Mouse (Mus musculus): ENCODE data around the gene Nmrk1. TPM values are rescaled to one million over a fixed set of nuclear protein-coding genes. Genes with fewer than 3 reads are reported as not detected.

The Nmrk1 gene
- polyA plus RNA-seq, 1 experiment from 2014 or later, result 4.7 TPM

- WGBS, result 75% methylated on average over 5 of the region's 5 CpGs
- no peaks in the 10 kb centered on the region for H3K9me3 ChIP-seq (ENCODE audit: control insufficient read depth)
- no peak for ATAC-seq
Measured at GRCm38 (mm10) chr19:18596876-18597275, 34.9 kb upstream of the Nmrk1 start.

DNA sequence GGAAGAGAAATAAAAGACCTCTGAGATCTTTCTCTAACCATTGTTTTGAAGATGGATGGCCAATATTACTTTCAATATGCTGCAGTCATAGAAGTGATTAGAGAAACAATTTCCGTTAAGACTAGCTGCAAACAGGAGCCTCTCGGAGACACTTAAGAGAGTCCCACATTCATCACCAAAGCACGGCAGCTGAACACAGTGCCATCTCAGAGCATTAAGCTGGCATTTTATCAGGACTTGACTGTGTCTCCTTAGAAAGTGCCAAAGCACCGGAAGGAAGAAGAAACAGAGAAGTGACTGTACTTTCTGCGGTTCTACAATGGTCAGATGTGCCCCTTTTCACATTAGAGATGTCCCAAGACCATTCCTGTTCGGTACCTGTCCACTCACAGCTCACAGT, 34.0 kb upstream of the Nmrk1 start:
- WGBS, result 85% methylated on average over 6 of the region's 6 CpGs
- no peak for ATAC-seq
- Histone ChIP-seq H3K4me3 (ENCODE audit: low read depth, low read length) (no peak overlapping the region), H3K36me3 (ENCODE audit: control insufficient read depth, insufficient read depth) (peaks cover 22% of the 10 kb centered on the region), H3K27me3 (replicated peaks; ENCODE audit: control insufficient read depth, insufficient read depth, low read length) (no peaks in the 10 kb centered on the region), H3K4me2 (replicated peaks; ENCODE audit: low read depth) (no peak overlapping the region), H3K27ac (ENCODE audit: low read depth, low read length) (no peak overlapping the region), H3K9me3 (ENCODE audit: control insufficient read depth) (no peaks in the 10 kb centered on the region), H3K9ac (ENCODE audit: low read depth, low read length) (no peak overlapping the region), H3K4me1 (replicated peaks; ENCODE audit: control insufficient read depth, insufficient read depth, low read length) (no peaks in the 10 kb centered on the region; the same call in 1 of the 2 replicates)
- no peak for TF ChIP-seq CTCF (IDR thresholded peaks at IDR 0.05; ENCODE audit: low read depth)

More at GRCm38 (mm10) chr19:18596876-18597275, 34.9 kb upstream of the Nmrk1 start:
- no peaks in the 10 kb centered on the region; the same call in 1 of the 2 replicates for H3K4me1 ChIP-seq (replicated peaks; ENCODE audit: control insufficient read depth, insufficient read depth, low read length)
- TF ChIP-seq CTCF (IDR thresholded peaks at IDR 0.05; ENCODE audit: low read depth), result no peak
- H3K4me3 ChIP-seq (ENCODE audit: low read depth, low read length), result no peak overlapping the region
- H3K27ac ChIP-seq (ENCODE audit: low read depth, low read length), result no peak overlapping the region
- peaks cover 18% of the 10 kb centered on the region; the same call in 1 of the 2 replicates for H3K36me3 ChIP-seq (ENCODE audit: control insufficient read depth, insufficient read depth)
- H3K9ac ChIP-seq (ENCODE audit: low read depth, low read length), result no peak overlapping the region
- H3K27me3 ChIP-seq (replicated peaks; ENCODE audit: control insufficient read depth, insufficient read depth, low read length), result no peaks in the 10 kb centered on the region
- H3K4me2 ChIP-seq (replicated peaks; ENCODE audit: low read depth), result no peak overlapping the region

DNA sequence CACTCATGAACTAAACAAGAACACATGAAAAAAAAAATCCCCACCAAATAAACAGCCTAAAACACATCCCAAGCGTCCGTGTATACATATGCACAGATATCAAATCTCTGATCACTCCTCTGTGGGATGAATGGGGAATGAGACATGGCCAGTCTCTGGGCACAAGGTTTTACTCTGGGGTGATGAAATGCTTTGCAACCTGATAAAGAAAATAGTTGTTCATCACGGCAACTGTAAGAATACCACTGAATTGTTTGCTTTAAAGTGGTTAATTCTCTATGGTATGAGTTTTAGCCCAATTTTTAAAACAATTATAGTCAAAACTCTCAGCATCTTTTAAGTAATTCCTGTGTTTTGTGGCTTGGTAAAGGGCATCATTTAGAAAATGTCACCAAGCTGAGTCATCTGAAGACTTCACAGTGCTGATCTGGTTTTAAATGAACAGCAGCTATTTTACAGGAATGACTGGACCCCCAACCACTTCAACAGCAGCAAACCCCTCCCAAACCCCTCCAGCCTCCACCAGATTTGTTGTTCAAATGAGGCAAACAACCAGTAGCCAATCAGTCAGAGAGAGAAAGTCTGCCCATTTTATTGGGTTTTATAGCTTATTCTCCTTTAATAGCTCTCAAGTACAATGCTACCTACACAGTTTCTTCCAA, 33.4 kb upstream of the Nmrk1 start:
- Histone ChIP-seq H3K9ac (ENCODE audit: low read depth, low read length) (no peak overlapping the region), H3K9me3 (ENCODE audit: control insufficient read depth) (no peaks in the 10 kb centered on the region), H3K4me1 (replicated peaks; ENCODE audit: control insufficient read depth, insufficient read depth, low read length) (no peaks in the 10 kb centered on the region; the same call in 1 of the 2 replicates), H3K4me3 (ENCODE audit: low read depth, low read length) (no peak overlapping the region), H3K4me2 (replicated peaks; ENCODE audit: low read depth) (no peak overlapping the region), H3K27ac (ENCODE audit: low read depth, low read length) (no peak overlapping the region), H3K27me3 (replicated peaks; ENCODE audit: control insufficient read depth, insufficient read depth, low read length) (no peaks in the 10 kb centered on the region), H3K36me3 (ENCODE audit: control insufficient read depth, insufficient read depth) (peaks cover 25% of the 10 kb centered on the region)
- no peak for TF ChIP-seq CTCF (IDR thresholded peaks at IDR 0.05; ENCODE audit: low read depth)
- no peak for ATAC-seq
- 83% methylated on average over 3 of the region's 3 CpGs for WGBS

GRCm38 (mm10) chr19:18599051-18599450, 32.7 kb upstream of the Nmrk1 start:
- H3K27me3 ChIP-seq (replicated peaks; ENCODE audit: control insufficient read depth, insufficient read depth, low read length), result no peaks in the 10 kb centered on the region
- TF ChIP-seq CTCF (IDR thresholded peaks at IDR 0.05; ENCODE audit: low read depth), result no peak
- H3K9me3 ChIP-seq (ENCODE audit: control insufficient read depth), result no peaks in the 10 kb centered on the region
- H3K4me1 ChIP-seq (replicated peaks; ENCODE audit: control insufficient read depth, insufficient read depth, low read length), result no peaks in the 10 kb centered on the region; the same call in 1 of the 2 replicates
- no peak overlapping the region for H3K27ac ChIP-seq (ENCODE audit: low read depth, low read length)
- H3K36me3 ChIP-seq (ENCODE audit: control insufficient read depth, insufficient read depth), result peaks cover 21% of the 10 kb centered on the region
- 77% methylated on average over 8 of the region's 8 CpGs for WGBS
- no peak overlapping the region for H3K4me2 ChIP-seq (replicated peaks; ENCODE audit: low read depth)
- ATAC-seq, result no peak
- no peak overlapping the region for H3K4me3 ChIP-seq (ENCODE audit: low read depth, low read length)
- H3K9ac ChIP-seq (ENCODE audit: low read depth, low read length), result no peak overlapping the region

- TF ChIP-seq CTCF (IDR thresholded peaks at IDR 0.05; ENCODE audit: low read depth), result no peak
- H3K9ac ChIP-seq (ENCODE audit: low read depth, low read length), result no peak overlapping the region
- no peak overlapping the region for H3K4me2 ChIP-seq (replicated peaks; ENCODE audit: low read depth)
- no peaks in the 10 kb centered on the region; the same call in 1 of the 2 replicates for H3K4me1 ChIP-seq (replicated peaks; ENCODE audit: control insufficient read depth, insufficient read depth, low read length)
- 90% methylated on average over 5 of the region's 5 CpGs for WGBS
- peaks cover 21% of the 10 kb centered on the region for H3K36me3 ChIP-seq (ENCODE audit: control insufficient read depth, insufficient read depth)
- no peak for ATAC-seq
- no peak overlapping the region for H3K27ac ChIP-seq (ENCODE audit: low read depth, low read length)
- H3K9me3 ChIP-seq (ENCODE audit: control insufficient read depth), result no peaks in the 10 kb centered on the region
- no peak overlapping the region for H3K4me3 ChIP-seq (ENCODE audit: low read depth, low read length)
- no peaks in the 10 kb centered on the region for H3K27me3 ChIP-seq (replicated peaks; ENCODE audit: control insufficient read depth, insufficient read depth, low read length)
Measured at GRCm38 (mm10) chr19:18599650-18600049, 32.1 kb upstream of the Nmrk1 start.

DNA sequence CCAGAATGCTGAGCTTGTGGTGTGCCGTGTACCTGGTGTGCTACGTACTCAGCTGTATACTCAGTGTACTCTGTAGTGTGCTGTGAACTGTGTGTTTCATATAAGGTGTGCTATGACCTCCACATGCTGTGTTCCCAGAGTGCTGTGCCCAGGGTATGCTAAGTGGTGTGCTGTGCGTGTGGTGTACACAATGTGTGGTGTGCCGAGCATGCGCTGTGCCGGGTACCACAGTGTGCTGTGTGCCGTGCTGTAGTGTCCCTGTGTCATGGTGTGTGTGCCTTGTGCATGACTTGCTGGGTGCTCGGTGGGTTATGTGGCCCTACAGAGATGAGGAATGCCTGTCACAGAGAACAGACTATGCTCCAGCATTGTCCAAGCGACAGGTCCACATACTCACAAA, 31.1 kb upstream of the Nmrk1 start:
- Histone ChIP-seq H3K9me3 (ENCODE audit: control insufficient read depth) (no peaks in the 10 kb centered on the region), H3K9ac (ENCODE audit: low read depth, low read length) (no peak overlapping the region), H3K36me3 (ENCODE audit: control insufficient read depth, insufficient read depth) (peaks cover 21% of the 10 kb centered on the region), H3K4me2 (replicated peaks; ENCODE audit: low read depth) (no peak overlapping the region), H3K4me3 (ENCODE audit: low read depth, low read length) (no peak overlapping the region), H3K27ac (ENCODE audit: low read depth, low read length) (no peak overlapping the region), H3K27me3 (replicated peaks; ENCODE audit: control insufficient read depth, insufficient read depth, low read length) (no peaks in the 10 kb centered on the region), H3K4me1 (replicated peaks; ENCODE audit: control insufficient read depth, insufficient read depth, low read length) (no peaks in the 10 kb centered on the region; the same call in 1 of the 2 replicates)
- no peak for TF ChIP-seq CTCF (IDR thresholded peaks at IDR 0.05; ENCODE audit: low read depth)
- 95% methylated on average over 9 of the region's 9 CpGs for WGBS
- no peak for ATAC-seq

Data from intestine, postnatal 0 days (tissue).